Mouse (Mus musculus): ENCODE measurements around the gene Ctcfl. TPM values are rescaled to one million over a fixed set of nuclear protein-coding genes. Genes with fewer than 3 reads are reported as not detected.
"Not testable (repeated sequence)": the region's sequence is repeated elsewhere in the genome, so short reads cannot be mapped to it uniquely, and the experiment has no call there.

Ctcfl gene
- polyA plus RNA-seq, 2 experiments = 0.01 TPM; not detected in 1

GRCm38 (mm10) chr2:173106409-173106808, 12.9 kb downstream of the Ctcfl start:
- Histone ChIP-seq H3K4me2 (ENCODE audit: low read depth) (no peak overlapping the region), H3K36me3 (replicated peaks; ENCODE audit: control insufficient read depth, insufficient read depth, low read depth) (no peaks in the 10 kb centered on the region), H3K27ac (no peak overlapping the region), H3K4me1 (replicated peaks; ENCODE audit: control insufficient read depth in 2 of 2, insufficient read depth in 2 of 2, low read length in 1 of 2) (no peaks in the 10 kb centered on the region), H3K9ac (replicated peaks) (no peak overlapping the region), H3K27me3 (ENCODE audit: control insufficient read depth, insufficient read depth, low read length) (no peaks in the 10 kb centered on the region), H3K4me3 (ENCODE audit: insufficient read depth in 1 of 2, low read depth in 2 of 2, low read length in 2 of 2) (no peak overlapping the region), H3K9me3 (ENCODE audit: control insufficient read depth, low read length) (no peaks in the 10 kb centered on the region)
- TF ChIP-seq EP300 (IDR thresholded peaks at IDR 0.05; ENCODE audit: low read depth) = no peak
- no peak for TF ChIP-seq CTCF (IDR thresholded peaks at IDR 0.05; ENCODE audit: low read depth)
- WGBS (ENCODE audit: insufficient replicate concordance) = 64% methylated on average over 9 of the region's 9 CpGs
- no peak for DNase-seq (ENCODE audit: low read depth in 3 of 3, low spot score in 3 of 3)
- no peak for ATAC-seq (ENCODE audit: insufficient read depth)

- not testable (repeated sequence) for H3K4me1 ChIP-seq (replicated peaks; ENCODE audit: control insufficient read depth in 2 of 2, insufficient read depth in 2 of 2, low read length in 1 of 2); DNase-seq (ENCODE audit: low read depth in 3 of 3, low spot score in 3 of 3); H3K9ac ChIP-seq (replicated peaks); H3K27ac ChIP-seq; H3K9me3 ChIP-seq (ENCODE audit: control insufficient read depth, low read length); H3K27me3 ChIP-seq (ENCODE audit: control insufficient read depth, insufficient read depth, low read length); H3K4me2 ChIP-seq (ENCODE audit: low read depth); H3K4me3 ChIP-seq (ENCODE audit: insufficient read depth in 1 of 2, low read depth in 2 of 2, low read length in 2 of 2); ATAC-seq (ENCODE audit: insufficient read depth); H3K36me3 ChIP-seq (replicated peaks; ENCODE audit: control insufficient read depth, insufficient read depth, low read depth)
- TF ChIP-seq CTCF (IDR thresholded peaks at IDR 0.05; ENCODE audit: low read depth) = peak; percentile 98
- 82% methylated on average over 10 of the region's 10 CpGs for WGBS (ENCODE audit: insufficient replicate concordance)
Observed at GRCm38 (mm10) chr2:173097337-173097736, 22.0 kb downstream of the Ctcfl start.

GRCm38 (mm10) chr2:173089437-173089836, 29.9 kb downstream of the Ctcfl start:
- 12% methylated on average over 6 of the region's 6 CpGs for WGBS (ENCODE audit: insufficient replicate concordance)
- Histone ChIP-seq H3K4me3 (ENCODE audit: insufficient read depth in 1 of 2, low read depth in 2 of 2, low read length in 2 of 2) (no peak overlapping the region), H3K9me3 (ENCODE audit: control insufficient read depth, low read length) (no peaks in the 10 kb centered on the region), H3K27me3 (ENCODE audit: control insufficient read depth, insufficient read depth, low read length) (no peaks in the 10 kb centered on the region), H3K36me3 (replicated peaks; ENCODE audit: control insufficient read depth, insufficient read depth, low read depth) (no peaks in the 10 kb centered on the region), H3K4me2 (ENCODE audit: low read depth) (no peak overlapping the region), H3K4me1 (replicated peaks; ENCODE audit: control insufficient read depth in 2 of 2, insufficient read depth in 2 of 2, low read length in 1 of 2) (no peaks in the 10 kb centered on the region), H3K9ac (replicated peaks) (no peak overlapping the region), H3K27ac (no peak overlapping the region)
- TF ChIP-seq CTCF (IDR thresholded peaks at IDR 0.05; ENCODE audit: low read depth) = peak; percentile 99
- no peak for TF ChIP-seq EP300 (IDR thresholded peaks at IDR 0.05; ENCODE audit: low read depth)
- ATAC-seq (ENCODE audit: insufficient read depth) (peak; percentile 53), DNase-seq (ENCODE audit: low read depth in 3 of 3, low spot score in 3 of 3) (peak; percentile 61 to 74 (median 62))

- TF ChIP-seq CTCF (IDR thresholded peaks at IDR 0.05; ENCODE audit: low read depth) = no peak
- no peak for TF ChIP-seq EP300 (IDR thresholded peaks at IDR 0.05; ENCODE audit: low read depth)
- Histone ChIP-seq H3K4me3 (ENCODE audit: insufficient read depth in 1 of 2, low read depth in 2 of 2, low read length in 2 of 2) (no peak overlapping the region), H3K27ac (no peak overlapping the region), H3K9ac (replicated peaks) (no peak overlapping the region), H3K9me3 (ENCODE audit: control insufficient read depth, low read length) (no peaks in the 10 kb centered on the region), H3K27me3 (ENCODE audit: control insufficient read depth, insufficient read depth, low read length) (no peaks in the 10 kb centered on the region), H3K36me3 (replicated peaks; ENCODE audit: control insufficient read depth, insufficient read depth, low read depth) (no peaks in the 10 kb centered on the region), H3K4me1 (replicated peaks; ENCODE audit: control insufficient read depth in 2 of 2, insufficient read depth in 2 of 2, low read length in 1 of 2) (peaks cover 0 to 2% of the 10 kb centered on the region in 2 experiments; a peak in 2 of 4 replicates), H3K4me2 (ENCODE audit: low read depth) (no peak overlapping the region)
- WGBS (ENCODE audit: insufficient replicate concordance) = 60% methylated on average over 13 of the region's 13 CpGs
- DNase-seq (ENCODE audit: low read depth in 3 of 3, low spot score in 3 of 3) (no peak), ATAC-seq (ENCODE audit: insufficient read depth) (no peak)
Observed at GRCm38 (mm10) chr2:173087405-173087804, 31.9 kb downstream of the Ctcfl start.

- H3K4me3 ChIP-seq (ENCODE audit: insufficient read depth in 1 of 2, low read depth in 2 of 2, low read length in 2 of 2) = no peak overlapping the region
- WGBS (ENCODE audit: insufficient replicate concordance) = 66% methylated on average over 9 of the region's 9 CpGs
- H3K36me3 ChIP-seq (replicated peaks; ENCODE audit: control insufficient read depth, insufficient read depth, low read depth) = no peaks in the 10 kb centered on the region
- ATAC-seq (ENCODE audit: insufficient read depth) (no peak), DNase-seq (ENCODE audit: low read depth in 3 of 3, low spot score in 3 of 3) (no peak)
- no peak overlapping the region for H3K4me2 ChIP-seq (ENCODE audit: low read depth)
- H3K27me3 ChIP-seq (ENCODE audit: control insufficient read depth, insufficient read depth, low read length) = no peaks in the 10 kb centered on the region
- no peak overlapping the region for H3K9ac ChIP-seq (replicated peaks)
- no peak overlapping the region for H3K27ac ChIP-seq
- TF ChIP-seq CTCF (IDR thresholded peaks at IDR 0.05; ENCODE audit: low read depth) (no peak), EP300 (IDR thresholded peaks at IDR 0.05; ENCODE audit: low read depth) (no peak)
- peaks cover 0 to 2% of the 10 kb centered on the region in 2 experiments; a peak in 2 of 4 replicates for H3K4me1 ChIP-seq (replicated peaks; ENCODE audit: control insufficient read depth in 2 of 2, insufficient read depth in 2 of 2, low read length in 1 of 2)
- no peaks in the 10 kb centered on the region for H3K9me3 ChIP-seq (ENCODE audit: control insufficient read depth, low read length)
Observed at GRCm38 (mm10) chr2:173085763-173086162, 33.6 kb downstream of the Ctcfl start.
